Mouse (Mus musculus): ENCODE measurements around the gene Ppp6r3.

Gene Ppp6r3

DNA sequence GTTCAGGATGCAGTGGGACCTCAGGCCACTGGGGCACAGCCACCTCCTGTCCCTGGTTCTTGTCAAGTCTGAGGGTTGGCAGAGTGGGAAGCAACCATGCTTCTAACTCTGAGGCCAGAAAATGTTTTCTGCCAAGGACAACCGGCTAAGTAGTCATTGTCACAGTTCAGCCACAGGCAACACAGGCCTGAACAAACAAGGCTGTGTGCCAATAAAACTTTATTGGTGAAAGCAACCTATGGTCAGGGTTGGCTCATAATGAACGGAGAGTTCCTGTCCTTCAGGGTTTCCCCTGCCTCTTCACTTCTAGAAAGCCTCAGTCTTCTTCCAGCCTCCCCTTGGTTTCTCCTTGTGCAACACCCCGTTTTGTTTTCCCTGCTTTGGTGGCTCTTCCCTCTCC is 139.7 kb downstream of the Ppp6r3 start:
- no peak for DNase-seq (ENCODE audit: extremely low read depth, low read depth, low spot score)

- no peak for DNase-seq (ENCODE audit: extremely low read depth, low read depth, low spot score)
Measured at GRCm38 (mm10) chr19:3434641-3435040, 140.9 kb downstream of the Ppp6r3 start.

DNA sequence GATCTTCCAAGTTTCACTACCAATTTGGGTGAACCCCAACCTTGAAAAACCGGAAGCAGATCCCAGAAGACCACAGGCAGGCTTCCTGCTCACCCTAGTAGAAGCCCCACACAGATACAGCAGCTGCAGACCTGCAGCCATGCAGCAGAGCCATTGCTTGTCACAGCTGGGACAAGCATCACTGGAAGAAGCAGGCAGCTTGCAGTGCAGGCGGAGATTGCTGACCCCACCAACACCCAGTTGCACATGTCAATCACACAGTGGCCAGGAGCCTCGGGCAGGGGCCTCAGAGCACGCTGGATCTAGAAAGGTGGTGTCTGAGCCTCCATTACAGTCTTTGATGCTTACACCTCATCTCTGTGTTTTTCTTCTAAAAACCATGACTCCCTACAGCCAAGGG is 141.4 kb downstream of the Ppp6r3 start:
- no peak for DNase-seq (ENCODE audit: extremely low read depth, low read depth, low spot score)

- DNase-seq (ENCODE audit: extremely low read depth, low read depth, low spot score), result no peak
Measured at GRCm38 (mm10) chr19:3431969-3432368, 143.6 kb downstream of the Ppp6r3 start.

DNA sequence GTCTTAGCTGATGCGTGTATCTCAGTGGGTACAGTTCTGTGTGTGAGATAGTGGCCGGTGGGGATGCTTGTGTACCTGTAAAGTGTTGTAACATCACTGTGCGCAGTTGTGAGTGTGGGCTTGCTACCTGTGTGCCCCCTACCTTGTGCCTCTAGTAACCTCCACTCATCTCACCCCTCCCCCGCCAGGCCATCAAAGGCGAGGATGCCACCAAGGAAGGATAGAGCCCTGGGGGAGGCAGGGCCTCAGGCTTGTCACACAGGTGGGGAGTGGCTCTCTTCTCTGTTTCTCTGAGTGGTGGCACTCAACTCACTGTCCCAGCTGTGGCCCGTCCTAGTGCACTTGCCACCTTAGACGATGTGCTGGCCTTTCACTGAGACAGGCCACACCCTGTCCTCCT is 144.5 kb downstream of the Ppp6r3 start:
- DNase-seq (ENCODE audit: extremely low read depth, low read depth, low spot score), result no peak

- no peak for DNase-seq (ENCODE audit: extremely low read depth, low read depth, low spot score)
Measured at GRCm38 (mm10) chr19:3429156-3429816, 146.3 kb downstream of the Ppp6r3 start.

- no peak for DNase-seq (ENCODE audit: extremely low read depth, low read depth, low spot score)
Measured at GRCm38 (mm10) chr19:3428057-3428830, 147.3 kb downstream of the Ppp6r3 start.

DNA sequence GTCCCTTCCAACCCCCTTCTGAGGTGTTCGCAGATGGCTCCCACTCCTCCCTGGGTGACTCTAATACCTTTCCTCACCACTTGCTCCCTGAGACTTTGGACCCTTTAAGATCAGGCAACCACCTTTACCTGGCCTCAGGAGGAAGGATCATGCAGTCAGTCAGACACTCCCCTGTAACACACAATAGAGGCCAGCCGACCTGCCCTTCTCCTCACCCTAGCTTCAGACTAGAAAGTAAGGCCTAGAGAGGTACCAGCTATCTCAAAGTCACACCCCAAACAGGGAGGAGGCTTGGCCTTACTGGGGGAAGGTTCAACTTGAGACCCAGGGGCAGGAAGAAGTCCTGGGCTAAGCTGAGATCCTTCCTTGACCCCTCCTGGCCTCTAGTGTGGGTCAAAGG is 151.3 kb downstream of the Ppp6r3 start:
- DNase-seq (ENCODE audit: extremely low read depth, low read depth, low spot score), result no peak

- no peak for DNase-seq (ENCODE audit: extremely low read depth, low read depth, low spot score)
Measured at GRCm38 (mm10) chr19:3422981-3423380, 152.6 kb downstream of the Ppp6r3 start.

DNA sequence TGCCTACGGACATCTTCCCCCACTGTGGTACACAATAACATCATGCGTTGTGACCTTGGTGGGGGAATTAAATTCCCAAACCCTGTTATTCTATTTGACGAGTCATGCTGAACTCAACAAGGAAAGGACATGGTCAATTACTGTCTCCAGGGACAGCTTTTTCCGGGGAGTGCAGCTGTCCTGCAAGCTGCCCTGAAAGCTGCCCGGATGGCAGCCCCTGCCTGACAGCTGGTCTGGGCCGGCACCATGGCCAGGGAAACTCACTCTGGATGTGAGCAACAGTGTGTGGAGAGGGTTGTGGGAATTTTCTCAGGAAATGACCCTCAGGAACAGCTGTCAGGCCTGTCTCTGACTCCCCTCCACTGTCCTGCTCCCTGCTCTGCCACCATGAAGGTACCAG is 153.1 kb downstream of the Ppp6r3 start:
- DNase-seq (ENCODE audit: extremely low read depth, low read depth, low spot score), result no peak

DNA sequence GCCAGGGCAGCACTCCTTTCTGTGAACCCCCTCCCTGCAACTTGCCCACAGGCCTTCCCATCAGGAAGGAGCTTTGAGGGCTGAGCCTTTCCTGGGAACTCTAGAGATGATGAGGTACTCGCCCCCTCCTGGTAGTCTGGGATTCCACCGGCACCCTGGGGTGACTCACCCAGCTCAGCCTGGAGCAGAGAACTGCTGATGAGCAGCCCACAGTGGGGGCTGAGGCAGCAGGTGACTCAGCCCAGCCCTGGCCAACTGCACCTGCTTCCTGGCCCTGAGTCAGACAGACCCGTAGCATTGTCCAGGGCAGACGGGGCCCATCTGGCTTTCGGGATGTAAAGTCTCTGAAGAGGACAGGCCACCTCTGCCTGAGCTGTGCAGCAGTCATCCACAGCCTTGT is 156.3 kb downstream of the Ppp6r3 start:
- DNase-seq (ENCODE audit: extremely low read depth, low read depth, low spot score), result no peak

GRCm38 (mm10) chr19:3414268-3414733 is 161.2 kb downstream of the Ppp6r3 start, which contains the start of gene Gal:
TSS of gene Gal (minus strand) at chr19:3414544.
- no peak for DNase-seq (ENCODE audit: extremely low read depth, low read depth, low spot score)

- DNase-seq (ENCODE audit: extremely low read depth, low read depth, low spot score), result no peak
Measured at GRCm38 (mm10) chr19:3405531-3406281, 169.8 kb downstream of the Ppp6r3 start.

Data from fat pad, adult 2 months (tissue).